Mouse (Mus musculus) regulatory T cell (primary cell): ENCODE results near the gene Gimap1.

ENCODE experiments used
- in situ Hi-C: fragments of 300-600 bp; cut with MboI, MseI; formaldehyde crosslinking; loops from one replicate; pipeline ENCODE4 v1.15.1; 2025; ENCODE audit warnings: high pct_unique_total_duplicates

Gene Gimap1

GRCm38 (mm10) chr6:48738961-48739779, at the start of gene Gimap1:
Gimap1 (plus strand) TSS chr6:48739054.
- in situ Hi-C loops, result loop anchor here (5.0 kb wide), 1 partner anchor 33 kb away; the partner anchor contains the start of gene Gimap3

GRCm38 (mm10) chr6:48689320-48689719, 49.5 kb upstream of the Gimap1 start:
- in situ Hi-C loops, result no loop called here

- in situ Hi-C loops, result no loop called here
Measured at GRCm38 (mm10) chr6:48692962-48693361, 45.9 kb upstream of the Gimap1 start.

- in situ Hi-C loops, result no loop called here
Measured at GRCm38 (mm10) chr6:48696830-48697554, 41.9 kb upstream of the Gimap1 start.

- in situ Hi-C loops, result no loop called here
Measured at GRCm38 (mm10) chr6:48697555-48697930, 41.3 kb upstream of the Gimap1 start.

- in situ Hi-C loops, result no loop called here
Measured at GRCm38 (mm10) chr6:48698066-48698856, 40.6 kb upstream of the Gimap1 start.

- in situ Hi-C loops, result no loop called here
Measured at GRCm38 (mm10) chr6:48698888-48699287, 40.0 kb upstream of the Gimap1 start.

GRCm38 (mm10) chr6:48700251-48701075, 38.4 kb upstream of the Gimap1 start:
- in situ Hi-C loops, result loop anchor here (25.0 kb wide), 1 partner anchor 938 kb away; no protein-coding TSS in a partner anchor

GRCm38 (mm10) chr6:48702146-48702545, 36.7 kb upstream of the Gimap1 start:
- in situ Hi-C loops, result loop anchor here (25.0 kb wide), 1 partner anchor 940 kb away; no protein-coding TSS in a partner anchor

GRCm38 (mm10) chr6:48702601-48703000, 36.3 kb upstream of the Gimap1 start:
- in situ Hi-C loops, result loop anchor here (25.0 kb wide), 1 partner anchor 940 kb away; no protein-coding TSS in a partner anchor

GRCm38 (mm10) chr6:48704146-48704545, 34.7 kb upstream of the Gimap1 start:
- in situ Hi-C loops, result loop anchor here (25.0 kb wide), 1 partner anchor 942 kb away; no protein-coding TSS in a partner anchor

- in situ Hi-C loops, result loop anchor here (5.0 to 25.0 kb wide), 2 partner anchors 59 to 944 kb away; partner anchors contain the start of gene Gimap8
Measured at GRCm38 (mm10) chr6:48706130-48706529, 32.7 kb upstream of the Gimap1 start.

GRCm38 (mm10) chr6:48718455-48718854, 20.4 kb upstream of the Gimap1 start, which contains the start of the genes Gm28053 and Gimap7:
Gm28053 (plus strand) TSS chr6:48718607.
Gimap7 (plus strand) TSS chr6:48718621.
- in situ Hi-C loops, result loop anchor here (25.0 kb wide), 1 partner anchor 956 kb away; no protein-coding TSS in a partner anchor

GRCm38 (mm10) chr6:48720326-48720725, 18.5 kb upstream of the Gimap1 start:
- in situ Hi-C loops, result loop anchor here (5.0 to 25.0 kb wide), 2 partner anchors 43 to 958 kb away; partner anchors contain the start of gene Gimap9

GRCm38 (mm10) chr6:48723468-48723867, 15.4 kb upstream of the Gimap1 start:
- in situ Hi-C loops, result loop anchor here (5.0 to 25.0 kb wide), 2 partner anchors 46 to 961 kb away; partner anchors contain the start of gene Gimap9

- in situ Hi-C loops, result no loop called here
Measured at GRCm38 (mm10) chr6:48725476-48725875, 13.4 kb upstream of the Gimap1 start.

- in situ Hi-C loops, result no loop called here
Measured at GRCm38 (mm10) chr6:48727761-48728160, 11.1 kb upstream of the Gimap1 start.

- in situ Hi-C loops, result no loop called here
Measured at GRCm38 (mm10) chr6:48732864-48733304, 6.0 kb upstream of the Gimap1 start.

GRCm38 (mm10) chr6:48733660-48734059, 5.2 kb upstream of the Gimap1 start:
- in situ Hi-C loops, result no loop called here

- in situ Hi-C loops, result loop anchor here (5.0 kb wide), 1 partner anchor 35 kb away; the partner anchor contains the start of gene Gimap3
Measured at GRCm38 (mm10) chr6:48737053-48737452, 1.8 kb upstream of the Gimap1 start.
